Mouse (Mus musculus) ES-Bruce4 (cell line): ENCODE data around the gene Rai1.

Experiments used
- CTCF ChIP-seq: IDR thresholded peaks from one replicate; pipeline ENCODE4 v1.8.1; 2011; ENCODE audit warnings: low read depth, low read length
- EP300 ChIP-seq: IDR thresholded peaks from 2 replicates; pipeline ENCODE4 v1.6.1; 2011; ENCODE audit warnings: low read depth, low read length; ENCODE audit not compliant: insufficient read depth
- POLR2A ChIP-seq: IDR thresholded peaks from one replicate; pipeline ENCODE4 v1.8.1; 2011; ENCODE audit warnings: low read length; ENCODE audit not compliant: insufficient read depth

- TF ChIP-seq CTCF (no peak), EP300 (no peak), POLR2A (no peak)
Measured at GRCm38 (mm10) chr11:60232441-60233058, 127.7 kb downstream of the Rai1 start.
